Mouse (Mus musculus): ENCODE measurements around the gene Defa21. TPM values are rescaled to one million over a fixed set of nuclear protein-coding genes. Genes with fewer than 3 reads are reported as not detected.
"Not testable (repeated sequence)": the region's sequence is repeated elsewhere in the genome, so short reads cannot be mapped to it uniquely, and the experiment has no call there.

The Defa21 gene
- polyA plus RNA-seq, 1 experiment from 2014 or later: not detected

DNA sequence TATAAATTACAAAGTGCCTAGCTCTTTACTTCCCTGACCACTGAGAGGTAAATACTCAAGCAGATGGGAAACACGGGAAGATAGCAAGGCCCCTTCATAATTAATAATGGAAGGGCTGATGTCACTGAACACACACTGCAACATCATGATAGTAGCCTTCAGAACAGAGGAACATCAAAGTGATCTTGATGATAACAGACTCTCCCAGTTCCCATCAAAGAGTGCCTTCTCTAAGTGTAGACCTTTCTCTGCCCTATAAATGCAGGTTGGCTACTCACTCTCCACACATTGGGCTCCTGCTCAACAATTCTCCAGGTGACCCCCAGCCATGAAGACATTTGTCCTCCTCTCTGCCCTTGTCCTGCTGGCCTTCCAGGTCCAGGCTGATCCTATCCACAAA lies 39.4 kb downstream of the Defa21 start, which contains the start of gene Defa35:
Gene Defa35, plus strand, starts transcription at position 301 of the 400 bp plus-strand sequence.
- not testable (repeated sequence) for H3K4me3 ChIP-seq (replicated peaks; ENCODE audit: low read length); H3K27me3 ChIP-seq (ENCODE audit: control insufficient read depth, insufficient read depth, low read length); DNase-seq (ENCODE audit: low spot score); H3K27ac ChIP-seq; H3K4me1 ChIP-seq (replicated peaks; ENCODE audit: control insufficient read depth, insufficient read depth, low read length); H3K36me3 ChIP-seq (replicated peaks; ENCODE audit: control insufficient read depth, insufficient read depth); ATAC-seq (ENCODE audit: low FRiP score); H3K9ac ChIP-seq; H3K4me2 ChIP-seq (replicated peaks); H3K9me3 ChIP-seq (ENCODE audit: control insufficient read depth, low read length)
- 76% methylated on average over 1 of the region's 1 CpGs for WGBS

Other genes with a start within 250 kb of the Defa21 start
- gene Defb33, start 132.9 kb upstream of the Defa21 start, polyA plus RNA-seq (2014; fragmentation: Nextera tagmentation; extraction: Ambion mirVana): not detected in 2 replicates
- not detected in 2 replicates for gene Gm15056, start 122.9 kb upstream of the Defa21 start, polyA plus RNA-seq (2014; fragmentation: Nextera tagmentation; extraction: Ambion mirVana)
- not detected in 2 replicates for gene Gm6040, start 103.5 kb upstream of the Defa21 start, polyA plus RNA-seq (2014; fragmentation: Nextera tagmentation; extraction: Ambion mirVana)
- not detected in 2 replicates for gene AY761185, start 80.8 kb upstream of the Defa21 start, polyA plus RNA-seq (2014; fragmentation: Nextera tagmentation; extraction: Ambion mirVana)
- gene Defa23, start 29.5 kb downstream of the Defa21 start, polyA plus RNA-seq (2014; fragmentation: Nextera tagmentation; extraction: Ambion mirVana): not detected in 2 replicates
- not detected in 2 replicates for gene Defa35, start 39.5 kb downstream of the Defa21 start, polyA plus RNA-seq (2014; fragmentation: Nextera tagmentation; extraction: Ambion mirVana)
- not detected in 2 replicates for gene Defa25, start 58.9 kb downstream of the Defa21 start, polyA plus RNA-seq (2014; fragmentation: Nextera tagmentation; extraction: Ambion mirVana)
- not detected in 2 replicates for gene Gm14851, start 70.5 kb downstream of the Defa21 start, polyA plus RNA-seq (2014; fragmentation: Nextera tagmentation; extraction: Ambion mirVana)
- gene Defa30, start 109.1 kb downstream of the Defa21 start, polyA plus RNA-seq (2014; fragmentation: Nextera tagmentation; extraction: Ambion mirVana): not detected in 2 replicates
- not detected in 2 replicates for gene Defa22, start 136.7 kb downstream of the Defa21 start, polyA plus RNA-seq (2014; fragmentation: Nextera tagmentation; extraction: Ambion mirVana)
- not detected in 2 replicates for gene Defa31, start 166.1 kb downstream of the Defa21 start, polyA plus RNA-seq (2014; fragmentation: Nextera tagmentation; extraction: Ambion mirVana)
- gene Gm15293, start 176.0 kb downstream of the Defa21 start, polyA plus RNA-seq (2014; fragmentation: Nextera tagmentation; extraction: Ambion mirVana): not detected in 2 replicates
- gene Gm15292, start 224.2 kb downstream of the Defa21 start, polyA plus RNA-seq (2014; fragmentation: Nextera tagmentation; extraction: Ambion mirVana): not detected in 2 replicates

Measured in hindbrain, embryonic 14.5 days (tissue).